Mouse (Mus musculus): ENCODE data around the gene March9.

DNA sequence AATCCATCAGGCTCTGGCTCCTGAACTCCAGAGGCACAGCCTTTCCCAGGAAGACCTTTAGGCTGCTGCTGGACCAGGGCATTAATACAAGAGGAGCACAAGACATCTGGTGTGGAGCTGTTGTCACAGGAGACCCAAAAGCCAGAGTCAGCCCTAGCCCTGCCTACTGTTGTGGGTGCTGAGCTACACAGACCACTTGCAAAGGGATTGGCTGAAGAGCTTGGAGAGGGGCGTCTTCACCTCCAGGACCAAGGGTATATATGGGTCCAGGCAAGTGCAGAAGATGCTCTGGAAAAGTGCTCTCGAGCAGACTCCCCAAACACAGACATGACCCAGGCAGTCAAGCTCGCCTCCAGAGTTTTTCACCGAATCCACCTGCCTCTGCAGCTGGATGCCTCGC lies 12.0 kb downstream of the March9 start, which contains the start of gene Cyp27b1:
- no peak for TF ChIP-seq POLR2A (IDR thresholded peaks at IDR 0.05; ENCODE audit: insufficient read depth, low read depth, low read length)
- no peak for TF ChIP-seq CTCF (IDR thresholded peaks at IDR 0.05; ENCODE audit: insufficient read depth, low read depth, low read length)
